Mouse (Mus musculus) ES-Bruce4 (cell line): ENCODE results near the gene Iffo1.

Experiments used
- CTCF ChIP-seq: IDR thresholded peaks from one replicate; pipeline ENCODE4 v1.8.1; 2011; ENCODE audit warnings: low read depth, low read length
- POLR2A ChIP-seq: IDR thresholded peaks from one replicate; pipeline ENCODE4 v1.8.1; 2011; ENCODE audit warnings: low read length; ENCODE audit not compliant: insufficient read depth

GRCm38 (mm10) chr6:125166861-125167650 lies 22.0 kb downstream of the Iffo1 start:
- TF ChIP-seq POLR2A, result no peak
- no peak for TF ChIP-seq CTCF
